In genomic region chr3:122401011-122401410, GRCm38 (mm10) we compare ENCODE assay signal across 21 mouse cellular contexts.
DNase-seq lines count a peak whose midpoint lies in the region.
"Had no signal": no experiment of that assay in that cellular context is flagged by ENCODE, and none has a peak within 500 bp of the region (broad histone marks: within the 10 kb centered on the region; RNA-seq: fewer than 3 reads in every experiment).

No protein-coding gene starts in this region.

- H3K27ac ChIP-seq in heart, embryonic 10.5 days, result peak overlapping the region; percentile 80; the same call in 1 of the 2 replicates
- H3K27ac ChIP-seq: embryonic facial prominence, embryonic 12.5 days; embryonic facial prominence, embryonic 15.5 days; forebrain, embryonic 12.5 days; heart, adult 2 months; hindbrain, embryonic 13.5 days had no signal

- DNase-seq in heart, embryonic 10.5 days (ENCODE audit: low spot score), result no peak
- no peak for DNase-seq in heart, postnatal 25 days (ENCODE audit: low spot score)
- peak; percentile 61 for DNase-seq in urinary bladder, postnatal 14 days (ENCODE audit: low spot score)
- DNase-seq in urinary bladder, postnatal 10 days (ENCODE audit: low spot score), result no peak
- DNase-seq in B cell, adult 2 months, result peak; percentile 45 to 52
- no peak for DNase-seq in ovary, postnatal 36 days (ENCODE audit: low spot score)
- DNase-seq: adrenal gland, adult 2 months; adrenal gland, postnatal 14 days; cerebellum, adult 11 months; cerebellum, adult 2 months; cerebellum, adult 9-11 months; cerebellum, postnatal 25 days; gastrocnemius, postnatal 10 days; gastrocnemius, postnatal 36 days; heart, adult 2 months; heart, postnatal 36 days had no signal

- H3K27me3 ChIP-seq in heart, embryonic 10.5 days (ENCODE audit: insufficient read depth, poor library complexity, severe bottlenecking), result no peaks in the 10 kb centered on the region
- H3K27me3 ChIP-seq: embryonic facial prominence, embryonic 15.5 days; forebrain, embryonic 12.5 days; hindbrain, embryonic 13.5 days had no signal

- no peaks in the 10 kb centered on the region for H3K9me3 ChIP-seq in heart, embryonic 10.5 days
- H3K9me3 ChIP-seq: embryonic facial prominence, embryonic 12.5 days; embryonic facial prominence, embryonic 15.5 days; forebrain, embryonic 12.5 days; hindbrain, embryonic 10.5 days; hindbrain, embryonic 13.5 days had no signal

- H3K4me3 ChIP-seq in heart, embryonic 10.5 days, result no peak overlapping the region
- H3K4me3 ChIP-seq: embryonic facial prominence, embryonic 12.5 days; embryonic facial prominence, embryonic 15.5 days; forebrain, embryonic 12.5 days; heart, adult 2 months; hindbrain, embryonic 10.5 days; hindbrain, embryonic 13.5 days had no signal

- 99% methylated on average over 2 of the region's 2 CpGs for WGBS in heart, embryonic 10.5 days

- H3K4me1 ChIP-seq in heart, embryonic 10.5 days, result peaks cover 43% of the 10 kb centered on the region
- H3K4me1 ChIP-seq: forebrain, embryonic 12.5 days; hindbrain, embryonic 13.5 days had no signal

- no peaks in the 10 kb centered on the region for H3K36me3 ChIP-seq in heart, embryonic 10.5 days
- H3K36me3 ChIP-seq: embryonic facial prominence, embryonic 12.5 days; embryonic facial prominence, embryonic 15.5 days; forebrain, embryonic 12.5 days; hindbrain, embryonic 10.5 days; hindbrain, embryonic 13.5 days had no signal

- intact Hi-C loops in heart, postnatal 25 days (cut with DNase I), result no loop called here

Comparison
In these comparisons a context has a peak if more than half of its experiments do, and no peak if none do; other contexts are left out.
1. DNase-seq: peak in urinary bladder, postnatal 14 days (single experiment) and B cell, adult 2 months (2 of 2); none in heart, embryonic 10.5 days (single experiment), heart, postnatal 25 days (single experiment), urinary bladder, postnatal 10 days (single experiment) and ovary, postnatal 36 days (single experiment).